Mouse (Mus musculus): ENCODE results near the gene Dock6. TPM values are rescaled to one million over a fixed set of nuclear protein-coding genes. Genes with fewer than 3 reads are reported as not detected.

Gene Dock6
- polyA plus RNA-seq, 1 experiment from 2014 or later = 13.5 TPM

DNA sequence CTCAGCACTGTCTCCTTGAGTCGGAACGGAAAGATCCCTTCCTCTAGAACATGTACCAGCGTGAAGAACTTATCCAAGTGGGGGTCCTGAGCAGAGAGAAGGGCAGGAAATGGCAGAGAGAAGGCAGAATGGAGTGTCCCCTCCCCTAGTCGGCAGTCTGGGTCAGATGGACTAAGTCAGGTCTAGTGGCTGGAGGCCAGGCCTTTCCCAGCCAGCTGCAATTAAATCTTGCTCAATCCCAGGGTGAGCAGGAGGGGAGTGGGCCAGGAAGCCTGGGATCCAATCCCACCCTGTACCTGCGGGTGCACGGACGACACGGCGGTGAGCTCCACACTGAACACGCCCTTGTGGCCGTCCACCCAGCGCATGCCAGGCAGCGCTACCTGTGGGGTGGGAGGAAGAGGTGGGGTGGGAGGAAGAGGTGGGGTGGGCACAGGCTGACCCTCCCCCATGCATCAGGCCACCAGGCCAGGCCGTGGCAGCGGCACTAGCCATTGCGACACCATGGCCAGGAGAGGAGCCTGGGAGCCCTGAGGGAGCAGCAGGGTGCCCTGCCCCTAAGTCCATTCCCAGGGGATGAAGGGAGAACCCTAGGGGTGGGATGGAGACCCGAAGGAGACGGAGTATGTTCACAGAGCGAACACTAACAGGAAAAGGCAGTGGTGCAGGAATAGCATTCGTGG is 20.7 kb downstream of the Dock6 start:
- no peak overlapping the region for H3K4me2 ChIP-seq (replicated peaks; ENCODE audit: low read depth)
- no peaks in the 10 kb centered on the region for H3K9me3 ChIP-seq (ENCODE audit: control insufficient read depth, low read length)
- H3K9ac ChIP-seq (ENCODE audit: low read length) = no peak overlapping the region
- H3K4me1 ChIP-seq (replicated peaks; ENCODE audit: control insufficient read depth, insufficient read depth) = no peaks in the 10 kb centered on the region
- no peak for TF ChIP-seq EP300 (optimal IDR thresholded peaks at IDR 0.05)
- no peak for TF ChIP-seq CTCF (IDR thresholded peaks at IDR 0.05; ENCODE audit: low read depth)
- no peaks in the 10 kb centered on the region for H3K27me3 ChIP-seq (ENCODE audit: control insufficient read depth, insufficient read depth, low read length)
- ATAC-seq (ENCODE audit: low FRiP score, low TSS enrichment) (no peak), DNase-seq (ENCODE audit: low spot score) (no peak)
- no peak overlapping the region for H3K4me3 ChIP-seq (ENCODE audit: low read depth, low read length)
- H3K36me3 ChIP-seq (ENCODE audit: control insufficient read depth, insufficient read depth, low read length) = peaks cover 13% of the 10 kb centered on the region
- no peak overlapping the region for H3K27ac ChIP-seq (replicated peaks)
- 87% methylated on average over 20 of the region's 20 CpGs for WGBS

GRCm38 (mm10) chr9:21830936-21831335 is 21.5 kb downstream of the Dock6 start:
- H3K27ac ChIP-seq (replicated peaks) = no peak overlapping the region
- no peak overlapping the region for H3K4me3 ChIP-seq (ENCODE audit: low read depth, low read length)
- ATAC-seq (ENCODE audit: low FRiP score, low TSS enrichment) (no peak), DNase-seq (ENCODE audit: low spot score) (no peak)
- TF ChIP-seq EP300 (optimal IDR thresholded peaks at IDR 0.05) = no peak
- no peak for TF ChIP-seq CTCF (IDR thresholded peaks at IDR 0.05; ENCODE audit: low read depth)
- 91% methylated on average over 11 of the region's 11 CpGs for WGBS
- H3K4me2 ChIP-seq (replicated peaks; ENCODE audit: low read depth) = no peak overlapping the region
- no peaks in the 10 kb centered on the region for H3K4me1 ChIP-seq (replicated peaks; ENCODE audit: control insufficient read depth, insufficient read depth)
- H3K27me3 ChIP-seq (ENCODE audit: control insufficient read depth, insufficient read depth, low read length) = no peaks in the 10 kb centered on the region
- peaks cover 13% of the 10 kb centered on the region for H3K36me3 ChIP-seq (ENCODE audit: control insufficient read depth, insufficient read depth, low read length)
- no peaks in the 10 kb centered on the region for H3K9me3 ChIP-seq (ENCODE audit: control insufficient read depth, low read length)
- no peak overlapping the region for H3K9ac ChIP-seq (ENCODE audit: low read length)

- ATAC-seq (ENCODE audit: low FRiP score, low TSS enrichment) = no peak
- Histone ChIP-seq H3K4me1 (replicated peaks; ENCODE audit: control insufficient read depth, insufficient read depth) (no peaks in the 10 kb centered on the region), H3K36me3 (ENCODE audit: control insufficient read depth, insufficient read depth, low read length) (peaks cover 13% of the 10 kb centered on the region)
Measured at GRCm38 (mm10) chr9:21830461-21830850, 22.0 kb downstream of the Dock6 start.

GRCm38 (mm10) chr9:21829834-21830460 is 22.5 kb downstream of the Dock6 start:
- Histone ChIP-seq H3K36me3 (ENCODE audit: control insufficient read depth, insufficient read depth, low read length) (peaks cover 13% of the 10 kb centered on the region), H3K4me3 (ENCODE audit: low read depth, low read length) (no peak overlapping the region), H3K9ac (ENCODE audit: low read length) (no peak overlapping the region), H3K27me3 (ENCODE audit: control insufficient read depth, insufficient read depth, low read length) (no peaks in the 10 kb centered on the region), H3K4me1 (replicated peaks; ENCODE audit: control insufficient read depth, insufficient read depth) (no peaks in the 10 kb centered on the region), H3K27ac (replicated peaks) (no peak overlapping the region), H3K9me3 (ENCODE audit: control insufficient read depth, low read length) (no peaks in the 10 kb centered on the region), H3K4me2 (replicated peaks; ENCODE audit: low read depth) (no peak overlapping the region)
- ATAC-seq (ENCODE audit: low FRiP score, low TSS enrichment) = no peak
- no peak for DNase-seq (ENCODE audit: low spot score)
- WGBS = 85% methylated on average over 14 of the region's 14 CpGs
- no peak for TF ChIP-seq EP300 (optimal IDR thresholded peaks at IDR 0.05)
- TF ChIP-seq CTCF (IDR thresholded peaks at IDR 0.05; ENCODE audit: low read depth) = no peak

More at GRCm38 (mm10) chr9:21830461-21830850, 22.0 kb downstream of the Dock6 start:
- H3K4me3 ChIP-seq (ENCODE audit: low read depth, low read length) = no peak overlapping the region
- no peak overlapping the region for H3K4me2 ChIP-seq (replicated peaks; ENCODE audit: low read depth)
- H3K27me3 ChIP-seq (ENCODE audit: control insufficient read depth, insufficient read depth, low read length) = no peaks in the 10 kb centered on the region
- 82% methylated on average over 5 of the region's 5 CpGs for WGBS
- no peak overlapping the region for H3K27ac ChIP-seq (replicated peaks)
- H3K9ac ChIP-seq (ENCODE audit: low read length) = no peak overlapping the region
- H3K9me3 ChIP-seq (ENCODE audit: control insufficient read depth, low read length) = no peaks in the 10 kb centered on the region
- no peak for DNase-seq (ENCODE audit: low spot score)
- TF ChIP-seq EP300 (optimal IDR thresholded peaks at IDR 0.05) = no peak
- no peak for TF ChIP-seq CTCF (IDR thresholded peaks at IDR 0.05; ENCODE audit: low read depth)

DNA sequence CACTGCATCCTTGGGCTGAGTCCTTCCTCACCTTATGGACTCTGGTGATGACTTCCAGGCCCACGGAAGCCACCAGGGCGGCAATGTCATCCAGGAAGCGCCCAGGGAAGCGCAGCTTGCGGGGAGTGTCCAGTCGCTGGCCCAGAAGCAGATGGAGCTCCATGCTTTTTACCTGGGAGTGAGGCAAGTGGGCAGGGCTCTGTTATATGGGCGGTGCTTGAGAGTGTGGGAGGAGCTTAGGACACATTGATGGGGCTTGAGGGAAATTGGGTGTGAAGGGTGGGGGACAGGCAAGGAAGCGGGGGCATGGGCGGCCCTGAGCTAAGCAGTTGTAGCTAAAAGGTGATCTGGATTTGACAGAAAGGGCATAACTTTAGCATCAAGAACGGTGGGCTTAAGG is 28.1 kb downstream of the Dock6 start:
- H3K27me3 ChIP-seq (ENCODE audit: control insufficient read depth, insufficient read depth, low read length) = no peaks in the 10 kb centered on the region
- H3K27ac ChIP-seq (replicated peaks) = no peak overlapping the region
- H3K4me3 ChIP-seq (ENCODE audit: low read depth, low read length) = no peak overlapping the region
- H3K9me3 ChIP-seq (ENCODE audit: control insufficient read depth, low read length) = no peaks in the 10 kb centered on the region
- H3K36me3 ChIP-seq (ENCODE audit: control insufficient read depth, insufficient read depth, low read length) = peaks cover 12% of the 10 kb centered on the region
- no peak overlapping the region for H3K4me2 ChIP-seq (replicated peaks; ENCODE audit: low read depth)
- H3K4me1 ChIP-seq (replicated peaks; ENCODE audit: control insufficient read depth, insufficient read depth) = no peaks in the 10 kb centered on the region
- ATAC-seq (ENCODE audit: low FRiP score, low TSS enrichment) (no peak), DNase-seq (ENCODE audit: low spot score) (no peak)
- WGBS = 71% methylated on average over 10 of the region's 10 CpGs
- no peak overlapping the region for H3K9ac ChIP-seq (ENCODE audit: low read length)
- TF ChIP-seq EP300 (optimal IDR thresholded peaks at IDR 0.05) = no peak
- no peak for TF ChIP-seq CTCF (IDR thresholded peaks at IDR 0.05; ENCODE audit: low read depth)

DNA sequence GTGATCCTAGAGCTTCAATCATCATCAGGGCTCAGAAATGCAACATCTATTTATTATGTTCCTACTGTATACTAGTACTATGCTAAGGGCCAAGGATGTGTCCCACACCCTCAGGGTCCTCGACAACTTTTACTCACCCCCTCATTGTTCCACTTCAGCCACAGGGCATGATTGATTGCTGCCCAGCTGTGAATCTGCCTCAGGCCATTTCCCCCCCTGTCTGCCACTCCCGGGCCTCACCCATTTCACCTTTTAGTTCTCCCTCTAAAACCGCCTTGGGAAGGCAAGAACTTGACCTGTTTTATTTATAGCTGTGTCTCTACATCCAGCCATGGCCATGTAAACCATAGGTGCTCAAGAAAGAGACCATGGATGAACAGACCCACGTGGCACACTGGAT is 28.5 kb downstream of the Dock6 start:
- Histone ChIP-seq H3K36me3 (ENCODE audit: control insufficient read depth, insufficient read depth, low read length) (peaks cover 12% of the 10 kb centered on the region), H3K4me3 (ENCODE audit: low read depth, low read length) (no peak overlapping the region), H3K27me3 (ENCODE audit: control insufficient read depth, insufficient read depth, low read length) (no peaks in the 10 kb centered on the region), H3K9me3 (ENCODE audit: control insufficient read depth, low read length) (no peaks in the 10 kb centered on the region), H3K9ac (ENCODE audit: low read length) (no peak overlapping the region), H3K27ac (replicated peaks) (no peak overlapping the region), H3K4me2 (replicated peaks; ENCODE audit: low read depth) (no peak overlapping the region), H3K4me1 (replicated peaks; ENCODE audit: control insufficient read depth, insufficient read depth) (no peaks in the 10 kb centered on the region)
- 47% methylated on average over 4 of the region's 4 CpGs for WGBS
- DNase-seq (ENCODE audit: low spot score) (no peak), ATAC-seq (ENCODE audit: low FRiP score, low TSS enrichment) (no peak)
- TF ChIP-seq EP300 (optimal IDR thresholded peaks at IDR 0.05) (no peak), CTCF (IDR thresholded peaks at IDR 0.05; ENCODE audit: low read depth) (no peak)

All from stomach, postnatal 0 days (tissue).